Mouse (Mus musculus): ENCODE results near the gene Fmo5. TPM values are rescaled to one million over a fixed set of nuclear protein-coding genes. Genes with fewer than 3 reads are reported as not detected.

The Fmo5 gene
- polyA plus RNA-seq, 1 experiment from 2014 or later: 13.1 TPM

GRCm38 (mm10) chr3:97678416-97678815 lies 49.8 kb downstream of the Fmo5 start:
- Histone ChIP-seq H3K4me3 (ENCODE audit: low read depth, low read length) (no peak overlapping the region), H3K4me2 (ENCODE audit: low read length) (no peak overlapping the region), H3K36me3 (ENCODE audit: control insufficient read depth, insufficient read depth, low read length) (no peaks in the 10 kb centered on the region), H3K27me3 (replicated peaks; ENCODE audit: control insufficient read depth, insufficient read depth, low read length) (0 out of 2 replicates have a peak, but pooled peaks cover 3% of the 10 kb centered on the region), H3K9ac (ENCODE audit: low read length) (no peak overlapping the region), H3K4me1 (replicated peaks; ENCODE audit: control insufficient read depth, insufficient read depth, low read length) (peaks cover 8% of the 10 kb centered on the region; the same call in 1 of the 2 replicates), H3K9me3 (ENCODE audit: control insufficient read depth, low read length) (no peaks in the 10 kb centered on the region), H3K27ac (ENCODE audit: low read depth) (no peak overlapping the region)
- DNase-seq (ENCODE audit: low spot score): no peak
- ATAC-seq (replicated peaks; ENCODE audit: low FRiP score, low TSS enrichment, low read depth): no peak
- 94% methylated on average over 3 of the region's 3 CpGs for WGBS

DNA sequence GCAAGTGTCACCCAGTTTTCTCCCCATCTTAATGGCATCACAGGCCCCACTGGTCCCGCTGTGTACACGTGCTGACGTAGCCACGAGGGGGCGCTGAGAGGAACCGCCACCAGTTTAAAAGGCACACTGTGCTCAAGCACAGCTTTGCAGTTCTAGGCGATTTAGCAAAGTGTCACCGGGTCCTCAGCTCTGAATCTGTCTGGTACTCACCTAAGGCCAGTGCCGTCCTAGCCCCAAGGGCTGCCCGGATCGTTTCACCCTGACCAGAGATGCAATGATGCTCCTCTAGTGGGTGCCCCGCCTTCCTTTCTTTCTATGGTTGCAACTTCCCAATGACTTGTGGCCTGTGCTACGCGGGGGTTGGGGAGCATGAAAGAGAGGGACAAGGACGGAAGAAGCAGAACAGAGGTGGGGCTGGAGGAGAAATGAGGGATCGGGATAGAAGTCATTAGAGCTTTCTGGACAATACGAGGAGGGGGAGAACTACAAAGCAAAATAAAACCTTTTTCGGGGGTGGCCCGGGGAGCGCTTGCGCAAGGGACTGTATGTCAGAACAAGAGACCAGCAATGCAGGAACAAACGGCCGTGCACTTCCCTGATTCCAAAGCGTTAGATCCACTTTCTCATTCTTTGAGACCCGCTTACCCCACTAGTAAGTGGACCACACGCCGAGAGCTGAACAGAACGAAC lies 52.2 kb downstream of the Fmo5 start:
- no peaks in the 10 kb centered on the region for H3K36me3 ChIP-seq (ENCODE audit: control insufficient read depth, insufficient read depth, low read length)
- 4% methylated on average over 28 of the region's 28 CpGs for WGBS
- H3K4me1 ChIP-seq (replicated peaks; ENCODE audit: control insufficient read depth, insufficient read depth, low read length): peaks cover 16% of the 10 kb centered on the region

DNA sequence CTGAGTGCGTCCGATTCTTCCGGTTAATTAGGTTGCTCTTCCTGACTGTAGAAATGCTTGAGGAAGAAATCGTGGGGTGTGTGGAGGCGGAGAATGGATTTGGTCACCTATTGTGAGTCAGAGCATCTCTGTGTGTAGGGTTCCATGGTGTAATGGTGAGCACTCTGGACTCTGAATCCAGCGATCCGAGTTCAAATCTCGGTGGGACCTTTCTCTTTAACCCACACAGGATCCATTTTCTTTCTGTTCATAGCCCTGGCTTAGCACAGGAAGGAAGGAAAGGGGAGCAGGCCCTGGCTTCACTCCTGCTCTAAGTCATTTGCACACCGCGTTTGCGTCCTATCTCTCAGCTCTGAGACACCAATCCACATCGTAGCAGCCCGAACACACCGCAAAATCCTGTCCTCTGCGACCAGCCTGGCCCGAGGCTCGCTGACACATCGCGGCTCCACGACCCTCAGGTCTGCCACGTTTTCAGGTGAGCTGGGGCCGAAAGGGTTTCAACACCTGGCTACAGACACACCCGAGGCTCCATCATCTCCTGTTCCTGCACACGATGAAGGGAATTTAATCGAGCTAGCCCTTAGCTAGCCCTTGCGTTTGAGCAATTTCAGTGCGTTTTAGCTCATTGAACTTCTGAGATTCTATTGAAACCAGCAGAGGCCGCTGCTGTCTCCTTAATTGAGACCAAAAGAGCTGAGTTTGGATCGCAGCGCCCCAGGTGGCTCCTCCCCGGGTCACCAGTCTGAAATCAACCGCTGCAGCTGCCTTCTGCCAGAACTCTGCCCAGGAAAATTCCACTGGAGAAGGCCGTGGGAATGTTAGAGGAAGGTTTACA lies 52.9 kb downstream of the Fmo5 start:
- peak overlapping the region; percentile 82 for H3K4me2 ChIP-seq (ENCODE audit: low read length)
- WGBS: 3% methylated on average over 33 of the region's 33 CpGs
- H3K27ac ChIP-seq (ENCODE audit: low read depth): no peak overlapping the region
- H3K9ac ChIP-seq (ENCODE audit: low read length): peak overlapping the region; percentile 25; the same call in 1 of the 2 replicates
- H3K4me1 ChIP-seq (replicated peaks; ENCODE audit: control insufficient read depth, insufficient read depth, low read length): peaks cover 16% of the 10 kb centered on the region
- H3K27me3 ChIP-seq (replicated peaks; ENCODE audit: control insufficient read depth, insufficient read depth, low read length): 0 out of 2 replicates have a peak, but pooled peaks cover 3% of the 10 kb centered on the region
- DNase-seq (ENCODE audit: low spot score) (peak; percentile 83), ATAC-seq (replicated peaks; ENCODE audit: low FRiP score, low TSS enrichment, low read depth) (0 out of 2 replicates have a peak, but pooled peaks have one; percentile 52)
- H3K9me3 ChIP-seq (ENCODE audit: control insufficient read depth, low read length): no peaks in the 10 kb centered on the region
- H3K4me3 ChIP-seq (ENCODE audit: low read depth, low read length): peak overlapping the region; percentile 36
- no peaks in the 10 kb centered on the region for H3K36me3 ChIP-seq (ENCODE audit: control insufficient read depth, insufficient read depth, low read length)

More for the DNA sequence above, 52.2 kb downstream of the Fmo5 start:
- ATAC-seq (replicated peaks; ENCODE audit: low FRiP score, low TSS enrichment, low read depth): peak; percentile 55
- H3K9me3 ChIP-seq (ENCODE audit: control insufficient read depth, low read length): no peaks in the 10 kb centered on the region
- H3K4me3 ChIP-seq (ENCODE audit: low read depth, low read length): peak overlapping the region; percentile 36
- H3K27ac ChIP-seq (ENCODE audit: low read depth): no peak overlapping the region
- DNase-seq (ENCODE audit: low spot score): peak; percentile 84
- H3K4me2 ChIP-seq (ENCODE audit: low read length): peak overlapping the region; percentile 82
- H3K9ac ChIP-seq (ENCODE audit: low read length): peak overlapping the region; percentile 25; the same call in 1 of the 2 replicates
- 0 out of 2 replicates have a peak, but pooled peaks cover 3% of the 10 kb centered on the region for H3K27me3 ChIP-seq (replicated peaks; ENCODE audit: control insufficient read depth, insufficient read depth, low read length)

DNA sequence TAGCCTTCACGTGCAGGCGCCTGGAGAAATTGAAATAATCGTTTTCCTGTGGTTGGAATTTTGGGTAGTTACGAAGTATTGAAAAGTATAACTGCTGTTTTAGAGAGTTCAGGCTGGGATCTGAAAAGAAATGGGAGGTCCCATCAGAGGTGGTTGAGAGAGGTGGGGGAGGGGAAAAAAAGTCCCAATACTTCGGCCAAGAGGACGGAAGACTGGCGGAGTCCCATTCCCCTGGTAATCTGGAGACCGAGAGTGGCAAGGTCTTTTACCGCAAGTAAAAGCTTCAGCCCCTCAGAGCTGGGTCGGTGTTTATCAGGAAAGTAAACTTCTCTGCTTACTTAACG lies 53.5 kb downstream of the Fmo5 start:
- ATAC-seq (replicated peaks; ENCODE audit: low FRiP score, low TSS enrichment, low read depth) (no peak), DNase-seq (ENCODE audit: low spot score) (no peak)
- H3K4me1 ChIP-seq (replicated peaks; ENCODE audit: control insufficient read depth, insufficient read depth, low read length): peaks cover 16% of the 10 kb centered on the region
- H3K36me3 ChIP-seq (ENCODE audit: control insufficient read depth, insufficient read depth, low read length): no peaks in the 10 kb centered on the region
- under 1% methylated on average over 11 of the region's 11 CpGs for WGBS
- H3K4me3 ChIP-seq (ENCODE audit: low read depth, low read length): peak overlapping the region; percentile 36
- no peaks in the 10 kb centered on the region for H3K9me3 ChIP-seq (ENCODE audit: control insufficient read depth, low read length)
- peak overlapping the region; percentile 82 for H3K4me2 ChIP-seq (ENCODE audit: low read length)
- H3K9ac ChIP-seq (ENCODE audit: low read length): no peak overlapping the region
- H3K27ac ChIP-seq (ENCODE audit: low read depth): no peak overlapping the region
- 0 out of 2 replicates have a peak, but pooled peaks cover 3% of the 10 kb centered on the region for H3K27me3 ChIP-seq (replicated peaks; ENCODE audit: control insufficient read depth, insufficient read depth, low read length)

DNA sequence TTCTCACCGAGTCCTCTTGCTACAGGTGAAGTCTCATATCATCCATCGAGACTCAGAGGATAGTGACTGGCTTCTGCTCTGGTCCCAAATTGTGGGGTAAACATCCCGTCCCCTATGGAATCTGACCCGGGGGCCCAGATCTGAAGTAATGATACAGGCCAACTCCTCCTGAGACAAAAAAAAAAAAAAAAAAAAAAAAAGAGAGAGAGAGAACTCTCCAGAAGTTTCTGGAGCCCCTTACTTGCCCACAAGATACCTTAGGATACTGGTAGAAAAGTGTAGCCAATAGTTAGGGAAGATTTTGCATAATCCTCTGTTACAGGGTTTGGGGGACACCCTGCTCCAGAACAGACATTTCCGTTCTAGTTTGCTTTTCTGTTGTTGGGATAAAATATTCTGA lies 54.0 kb downstream of the Fmo5 start:
- DNase-seq (ENCODE audit: low spot score): no peak

GRCm38 (mm10) chr3:97683560-97684195 lies 55.1 kb downstream of the Fmo5 start:
- DNase-seq (ENCODE audit: low spot score) (peak; percentile 62), ATAC-seq (replicated peaks; ENCODE audit: low FRiP score, low TSS enrichment, low read depth) (peak; percentile 57)
- H3K9me3 ChIP-seq (ENCODE audit: control insufficient read depth, low read length): no peaks in the 10 kb centered on the region
- WGBS: 4% methylated on average over 16 of the region's 16 CpGs
- H3K27ac ChIP-seq (ENCODE audit: low read depth): no peak overlapping the region
- no peak overlapping the region for H3K9ac ChIP-seq (ENCODE audit: low read length)
- H3K36me3 ChIP-seq (ENCODE audit: control insufficient read depth, insufficient read depth, low read length): no peaks in the 10 kb centered on the region
- H3K4me1 ChIP-seq (replicated peaks; ENCODE audit: control insufficient read depth, insufficient read depth, low read length): peaks cover 16% of the 10 kb centered on the region
- H3K4me2 ChIP-seq (ENCODE audit: low read length): peak overlapping the region; percentile 30
- H3K27me3 ChIP-seq (replicated peaks; ENCODE audit: control insufficient read depth, insufficient read depth, low read length): 0 out of 2 replicates have a peak, but pooled peaks cover 3% of the 10 kb centered on the region
- no peak overlapping the region for H3K4me3 ChIP-seq (ENCODE audit: low read depth, low read length)

More for the DNA sequence above, 54.0 kb downstream of the Fmo5 start:
- no peak overlapping the region for H3K27ac ChIP-seq (ENCODE audit: low read depth)
- 23% methylated on average over 5 of the region's 5 CpGs for WGBS
- 0 out of 2 replicates have a peak, but pooled peaks cover 3% of the 10 kb centered on the region for H3K27me3 ChIP-seq (replicated peaks; ENCODE audit: control insufficient read depth, insufficient read depth, low read length)
- no peaks in the 10 kb centered on the region for H3K9me3 ChIP-seq (ENCODE audit: control insufficient read depth, low read length)
- H3K9ac ChIP-seq (ENCODE audit: low read length): no peak overlapping the region
- H3K4me2 ChIP-seq (ENCODE audit: low read length): peak overlapping the region; percentile 82
- H3K4me1 ChIP-seq (replicated peaks; ENCODE audit: control insufficient read depth, insufficient read depth, low read length): peaks cover 16% of the 10 kb centered on the region
- no peak for ATAC-seq (replicated peaks; ENCODE audit: low FRiP score, low TSS enrichment, low read depth)
- no peaks in the 10 kb centered on the region for H3K36me3 ChIP-seq (ENCODE audit: control insufficient read depth, insufficient read depth, low read length)
- H3K4me3 ChIP-seq (ENCODE audit: low read depth, low read length): no peak overlapping the region

DNA sequence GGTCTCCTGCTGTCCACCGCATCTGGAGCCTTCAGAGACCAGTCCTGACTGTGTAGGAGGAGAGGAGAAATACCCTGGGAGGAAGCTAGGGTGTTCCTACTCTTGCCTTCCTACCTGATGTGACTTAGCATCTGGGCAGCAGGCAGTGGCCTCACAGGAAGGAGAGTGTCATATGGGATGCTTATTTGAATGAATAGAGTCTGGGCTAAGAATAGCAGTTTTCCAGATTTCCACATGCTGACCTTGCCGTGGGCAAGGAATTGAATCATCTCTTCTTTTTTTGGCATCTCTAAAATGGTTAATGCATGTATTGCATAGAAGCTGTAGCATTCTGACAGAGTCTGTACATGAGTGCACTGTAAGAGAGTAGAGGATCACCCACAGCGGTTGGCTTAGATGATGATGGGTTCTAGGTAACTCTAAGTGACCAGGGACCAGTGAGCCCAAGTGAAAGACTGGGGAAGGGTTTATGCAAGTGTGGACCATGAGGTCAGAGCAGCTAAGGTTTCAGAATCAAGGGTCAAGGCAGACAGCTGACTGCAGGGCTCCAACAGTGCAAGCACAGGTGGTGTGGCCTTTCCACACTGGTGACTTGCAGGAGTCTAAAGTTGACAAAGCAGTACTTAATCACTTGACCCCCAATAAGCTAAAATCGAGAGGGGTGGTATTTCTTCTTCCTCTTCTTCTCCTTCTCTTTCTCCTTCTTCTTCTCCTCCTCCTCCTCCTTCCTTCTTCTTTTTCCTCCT lies 57.9 kb downstream of the Fmo5 start:
- H3K9me3 ChIP-seq (ENCODE audit: control insufficient read depth, low read length): no peaks in the 10 kb centered on the region
- no peak overlapping the region for H3K4me3 ChIP-seq (ENCODE audit: low read depth, low read length)
- H3K36me3 ChIP-seq (ENCODE audit: control insufficient read depth, insufficient read depth, low read length): no peaks in the 10 kb centered on the region
- no peak overlapping the region for H3K27ac ChIP-seq (ENCODE audit: low read depth)
- 84% methylated on average over 4 of the region's 4 CpGs for WGBS
- H3K9ac ChIP-seq (ENCODE audit: low read length): no peak overlapping the region
- H3K4me1 ChIP-seq (replicated peaks; ENCODE audit: control insufficient read depth, insufficient read depth, low read length): peaks cover 23% of the 10 kb centered on the region
- DNase-seq (ENCODE audit: low spot score) (no peak), ATAC-seq (replicated peaks; ENCODE audit: low FRiP score, low TSS enrichment, low read depth) (no peak)
- H3K4me2 ChIP-seq (ENCODE audit: low read length): no peak overlapping the region
- H3K27me3 ChIP-seq (replicated peaks; ENCODE audit: control insufficient read depth, insufficient read depth, low read length): 0 out of 2 replicates have a peak, but pooled peaks cover 3% of the 10 kb centered on the region

DNA sequence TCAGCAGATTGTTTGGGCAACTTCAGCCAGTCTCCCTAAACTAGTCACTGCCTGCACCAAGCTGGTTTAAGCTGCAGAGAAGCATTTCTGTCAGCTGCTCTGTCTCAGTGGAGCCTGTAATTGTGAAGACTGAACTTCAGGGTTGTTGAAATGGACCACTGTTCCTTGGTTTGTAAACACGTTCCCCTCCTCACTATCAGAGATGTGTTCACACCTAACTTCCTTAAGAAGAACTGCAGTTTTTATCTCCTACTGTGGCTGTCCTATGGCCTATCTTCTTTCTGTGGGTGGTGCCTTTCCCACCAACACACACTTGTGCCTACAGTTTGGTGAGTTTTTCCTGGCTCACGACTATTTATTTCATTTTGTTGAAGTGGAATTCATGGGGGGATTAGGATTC lies 60.7 kb downstream of the Fmo5 start:
- H3K27ac ChIP-seq (ENCODE audit: low read depth): no peak overlapping the region
- H3K9me3 ChIP-seq (ENCODE audit: control insufficient read depth, low read length): no peaks in the 10 kb centered on the region
- peaks cover 14% of the 10 kb centered on the region for H3K4me1 ChIP-seq (replicated peaks; ENCODE audit: control insufficient read depth, insufficient read depth, low read length)
- no peak overlapping the region for H3K9ac ChIP-seq (ENCODE audit: low read length)
- no peak for DNase-seq (ENCODE audit: low spot score)
- 63% methylated on average over 2 of the region's 2 CpGs for WGBS
- ATAC-seq (replicated peaks; ENCODE audit: low FRiP score, low TSS enrichment, low read depth): no peak
- H3K36me3 ChIP-seq (ENCODE audit: control insufficient read depth, insufficient read depth, low read length): no peaks in the 10 kb centered on the region
- H3K4me3 ChIP-seq (ENCODE audit: low read depth, low read length): no peak overlapping the region
- no peaks in the 10 kb centered on the region for H3K27me3 ChIP-seq (replicated peaks; ENCODE audit: control insufficient read depth, insufficient read depth, low read length)
- H3K4me2 ChIP-seq (ENCODE audit: low read length): no peak overlapping the region
